Mouse (Mus musculus) MEL (cell line): Measurements from ENCODE around the gene Ctdnep1.
A peak's percentile ranks its signal among the peaks of the same experiment; 100 is the strongest.

Experiments used
- EP300 ChIP-seq, 2 experiments: IDR thresholded peaks; 2 replicates each; pipeline ENCODE4 v1.6.1; 2011; ENCODE audit warnings: improper control_type of control experiment in 2 of 2, low read length in 2 of 2, low read depth in 1 of 2, mild to moderate bottlenecking in 1 of 2
- GATA1 ChIP-seq: IDR thresholded peaks from 2 replicates; pipeline ENCODE4 v1.6.1; 2011; ENCODE audit warnings: low read depth, low read length, improper control_type of control experiment
- SIN3A ChIP-seq: IDR thresholded peaks from 2 replicates; pipeline ENCODE4 v1.6.1; 2012; ENCODE audit warnings: low read length, improper control_type of control experiment, inconsistent platforms
- ZKSCAN1 ChIP-seq: IDR thresholded peaks from 2 replicates; pipeline ENCODE4 v1.6.1; 2012; ENCODE audit warnings: low read depth, mild to moderate bottlenecking, inconsistent platforms, low read length, improper control_type of control experiment, moderate library complexity

- TF ChIP-seq GATA1: no peak
- TF ChIP-seq ZKSCAN1: no peak
- TF ChIP-seq EP300 (IDR thresholded peaks at IDR 0.05; ENCODE audit: low read depth in 1 of 2, low read length in 2 of 2): no peak; a peak in 1 of 4 replicates
- TF ChIP-seq SIN3A: peak; percentile 54
Observed at GRCm38 (mm10) chr11:69981141-69981762, at the start of gene Ctdnep1.
